Mouse (Mus musculus) stomach, embryonic 14.5 days (tissue): ENCODE data around the gene Dnaic2. TPM values are rescaled to one million over a fixed set of nuclear protein-coding genes. Genes with fewer than 3 reads are reported as not detected.

Experiments used
- ATAC-seq: fragments of 200-750 bp; cut with Nextera tagmentation; 2 replicates; pipeline ENCODE4 v1.8.0; 2017; ENCODE audit warnings: low read depth, moderate TSS enrichment; ENCODE audit not compliant: insufficient number of reproducible peaks, insufficient read depth, low FRiP score
- H3K27ac ChIP-seq: fragments of 300-500 bp; sonication (generic); 2 replicates; pipeline ENCODE4 v1.5.1; 2014; ENCODE audit warnings: mild to moderate bottlenecking, low read length, moderate library complexity, mixed read lengths
- H3K27me3 ChIP-seq: fragments of 300-500 bp; sonication (generic); 2 replicates; pipeline ENCODE4 v1.6.1; 2014; ENCODE audit warnings: low read length, control low read depth, mixed read lengths; ENCODE audit not compliant: control insufficient read depth, insufficient read depth
- H3K36me3 ChIP-seq: fragments of 300-500 bp; sonication (generic); 2 replicates; pipeline ENCODE4 v1.6.1; 2014; ENCODE audit warnings: mild to moderate bottlenecking, control low read depth, low read length, moderate library complexity, mixed read lengths; ENCODE audit not compliant: control insufficient read depth, insufficient read depth
- H3K4me1 ChIP-seq: fragments of 300-500 bp; sonication (generic); 2 replicates; pipeline ENCODE4 v1.6.1; 2014; ENCODE audit warnings: low read length, control low read depth, mixed read lengths; ENCODE audit not compliant: control insufficient read depth, insufficient read depth
- H3K4me2 ChIP-seq: fragments of 300-500 bp; sonication (generic); replicated peaks from 2 replicates; pipeline ENCODE4 v1.6.1; 2014; ENCODE audit warnings: low read depth, low read length, control low read depth
- H3K4me3 ChIP-seq: fragments of 300-500 bp; sonication (generic); 2 replicates; pipeline ENCODE4 v1.5.1; 2014; ENCODE audit warnings: low read depth, low read length, control low read depth
- H3K9ac ChIP-seq: fragments of 300-500 bp; sonication (generic); replicated peaks from 2 replicates; pipeline ENCODE4 v1.6.1; 2014; ENCODE audit warnings: low read depth, mild to moderate bottlenecking, control low read depth, low read length, moderate library complexity, mixed read lengths
- H3K9me3 ChIP-seq: fragments of 300-500 bp; sonication (generic); 2 replicates; pipeline ENCODE4 v1.6.1; 2016; ENCODE audit warnings: low read depth, low read length, control low read depth; ENCODE audit not compliant: control insufficient read depth
- WGBS: fragments of 180-500 bp; shearing (Covaris S2); extraction: QIAGEN DNeasy Blood & Tissue Kit; methylation state at CpG from one replicate; pipeline ENCODE4 v1.1.7; 2014; 5-methylcytosine and 5-hydroxymethylcytosine counted together
- polyA plus RNA-seq: library from polyadenylated mRNA; unstranded; fragments of >200 nt; fragmentation: Nextera tagmentation; extraction: Ambion mirVana; gene quantifications from 2 replicates; pipeline ENCODE4 v1.2.1, GENCODE M21; 2014

Gene Dnaic2
- polyA plus RNA-seq, 1 experiment from 2014 or later = 0.38 TPM

- Histone ChIP-seq H3K4me1 (peaks cover 6% of the 10 kb centered on the region; the same call in 1 of the 2 replicates), H3K36me3 (no peaks in the 10 kb centered on the region), H3K4me3 (no peak overlapping the region), H3K27me3 (no peaks in the 10 kb centered on the region), H3K9me3 (no peaks in the 10 kb centered on the region), H3K4me2 (no peak overlapping the region), H3K9ac (no peak overlapping the region), H3K27ac (no peak overlapping the region)
- ATAC-seq = no peak
- 52% methylated on average over 5 of the region's 5 CpGs for WGBS
These were observed 1.1 kb downstream of the Dnaic2 start for GRCm38 (mm10) chr11:114728333-114728732.

- no peak overlapping the region for H3K4me3 ChIP-seq
- no peaks in the 10 kb centered on the region for H3K36me3 ChIP-seq
- H3K4me2 ChIP-seq = no peak overlapping the region
- H3K4me1 ChIP-seq = peaks cover 6% of the 10 kb centered on the region; the same call in 1 of the 2 replicates
- 45% methylated on average over 6 of the region's 6 CpGs for WGBS
- no peaks in the 10 kb centered on the region for H3K9me3 ChIP-seq
- H3K27me3 ChIP-seq = no peaks in the 10 kb centered on the region
- H3K9ac ChIP-seq = no peak overlapping the region
- no peak for ATAC-seq
- no peak overlapping the region for H3K27ac ChIP-seq
These were observed 2.7 kb downstream of the Dnaic2 start for GRCm38 (mm10) chr11:114729832-114730363.

GRCm38 (mm10) chr11:114731711-114732110, 4.5 kb downstream of the Dnaic2 start:
- H3K4me1 ChIP-seq = peaks cover 6% of the 10 kb centered on the region; the same call in 1 of the 2 replicates
- no peak for ATAC-seq
- 75% methylated on average over 4 of the region's 4 CpGs for WGBS
- no peak overlapping the region for H3K4me2 ChIP-seq
- no peak overlapping the region for H3K4me3 ChIP-seq
- H3K36me3 ChIP-seq = no peaks in the 10 kb centered on the region
- H3K9me3 ChIP-seq = no peaks in the 10 kb centered on the region
- no peak overlapping the region for H3K9ac ChIP-seq
- no peak overlapping the region for H3K27ac ChIP-seq
- no peaks in the 10 kb centered on the region for H3K27me3 ChIP-seq

GRCm38 (mm10) chr11:114732890-114733289, 5.7 kb downstream of the Dnaic2 start:
- WGBS = 73% methylated on average over 22 of the region's 22 CpGs
- Histone ChIP-seq H3K4me3 (no peak overlapping the region), H3K9me3 (no peaks in the 10 kb centered on the region), H3K27ac (no peak overlapping the region), H3K27me3 (no peaks in the 10 kb centered on the region), H3K36me3 (no peaks in the 10 kb centered on the region), H3K4me2 (no peak overlapping the region), H3K4me1 (no peaks in the 10 kb centered on the region; the same call in 1 of the 2 replicates), H3K9ac (no peak overlapping the region)
- no peak for ATAC-seq

- Histone ChIP-seq H3K4me3 (no peak overlapping the region), H3K4me2 (no peak overlapping the region), H3K4me1 (no peaks in the 10 kb centered on the region), H3K9me3 (no peaks in the 10 kb centered on the region), H3K27me3 (no peaks in the 10 kb centered on the region), H3K9ac (no peak overlapping the region), H3K27ac (no peak overlapping the region), H3K36me3 (no peaks in the 10 kb centered on the region)
- 77% methylated on average over 2 of the region's 2 CpGs for WGBS
- ATAC-seq = no peak
These were observed 8.9 kb downstream of the Dnaic2 start for GRCm38 (mm10) chr11:114736111-114736510.

- Histone ChIP-seq H3K4me3 (no peak overlapping the region), H3K9ac (no peak overlapping the region), H3K27ac (no peak overlapping the region), H3K4me2 (no peak overlapping the region; the same call in 1 of the 2 replicates), H3K9me3 (no peaks in the 10 kb centered on the region), H3K36me3 (no peaks in the 10 kb centered on the region), H3K27me3 (no peaks in the 10 kb centered on the region), H3K4me1 (no peaks in the 10 kb centered on the region)
- 40% methylated on average over 11 of the region's 11 CpGs for WGBS
- no peak for ATAC-seq
These were observed 9.9 kb downstream of the Dnaic2 start for GRCm38 (mm10) chr11:114736913-114737624.

GRCm38 (mm10) chr11:114740598-114740997, 13.4 kb downstream of the Dnaic2 start:
- no peak overlapping the region for H3K4me2 ChIP-seq
- H3K27me3 ChIP-seq = no peaks in the 10 kb centered on the region
- WGBS = 50% methylated on average over 10 of the region's 10 CpGs
- no peak overlapping the region for H3K9ac ChIP-seq
- no peaks in the 10 kb centered on the region for H3K36me3 ChIP-seq
- H3K4me3 ChIP-seq = no peak overlapping the region
- ATAC-seq = no peak
- no peaks in the 10 kb centered on the region for H3K9me3 ChIP-seq
- H3K4me1 ChIP-seq = 0 out of 2 replicates have a peak, but pooled peaks cover 6% of the 10 kb centered on the region
- no peak overlapping the region for H3K27ac ChIP-seq

- no peak for ATAC-seq
- WGBS = 39% methylated on average over 6 of the region's 6 CpGs
- Histone ChIP-seq H3K4me1 (0 out of 2 replicates have a peak, but pooled peaks cover 6% of the 10 kb centered on the region), H3K4me3 (no peak overlapping the region), H3K9ac (no peak overlapping the region), H3K27me3 (no peaks in the 10 kb centered on the region), H3K36me3 (no peaks in the 10 kb centered on the region), H3K4me2 (no peak overlapping the region), H3K27ac (no peak overlapping the region), H3K9me3 (no peaks in the 10 kb centered on the region)
These were observed 14.2 kb downstream of the Dnaic2 start for GRCm38 (mm10) chr11:114741451-114741850.
